Mouse (Mus musculus) cerebellum, adult 2 months (tissue): Measurements from ENCODE around the gene Parva.

ENCODE experiments used
- CTCF ChIP-seq: fragments of 200-500 bp; IDR thresholded peaks from 2 replicates; pipeline ENCODE4 v1.5.1; 2011; ENCODE audit warnings: low read depth, mild to moderate bottlenecking, control low read depth, low read length, moderate library complexity, borderline replicate concordance; ENCODE audit not compliant: insufficient read depth
- POLR2A ChIP-seq: fragments of 200-500 bp; IDR thresholded peaks from 2 replicates; pipeline ENCODE4 v1.6.1; 2011; ENCODE audit warnings: low read length, control low read depth, borderline replicate concordance; ENCODE audit not compliant: insufficient read depth

- TF ChIP-seq POLR2A (no peak), CTCF (no peak)
Measured at GRCm38 (mm10) chr7:112525465-112525864, 98.2 kb downstream of the Parva start.
